Mouse (Mus musculus) spleen, postnatal 14 days (tissue): ENCODE results near the gene 4930407I10Rik.

Experiments used
- DNase-seq, 2 experiments: peaks; one replicate each; pipeline ENCODE4 v3.0.0; 2021 to 2022; ENCODE audit warnings: low spot score in 2 of 2

The 4930407I10Rik gene

DNA sequence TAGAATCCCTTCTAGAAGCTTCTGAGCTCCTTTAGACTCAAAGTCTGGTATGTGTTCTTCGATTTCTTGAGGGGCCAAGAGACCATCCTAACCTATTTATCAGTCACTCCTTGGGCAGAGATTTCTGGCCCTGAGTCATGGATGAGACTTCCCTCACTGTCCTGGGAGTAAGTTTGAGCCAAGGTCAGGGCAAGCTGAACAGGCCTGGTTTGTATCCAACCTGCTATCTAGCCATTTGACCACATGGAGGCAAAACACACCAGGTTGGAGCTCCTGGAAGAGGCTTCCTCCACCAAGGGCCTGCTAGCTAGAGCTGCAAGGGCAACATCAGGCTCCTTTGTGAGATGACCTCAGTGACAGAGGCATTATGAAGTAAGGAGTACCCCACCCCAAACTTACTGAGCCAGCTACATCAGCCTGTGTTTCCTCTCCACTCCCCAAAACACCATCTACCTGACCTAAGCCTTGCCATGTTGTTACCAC lies at the start of gene 4930407I10Rik:
Gene 4930407I10Rik (plus strand): TSS at position 433 of the 483 bp plus-strand sequence.
- no peak for DNase-seq

DNA sequence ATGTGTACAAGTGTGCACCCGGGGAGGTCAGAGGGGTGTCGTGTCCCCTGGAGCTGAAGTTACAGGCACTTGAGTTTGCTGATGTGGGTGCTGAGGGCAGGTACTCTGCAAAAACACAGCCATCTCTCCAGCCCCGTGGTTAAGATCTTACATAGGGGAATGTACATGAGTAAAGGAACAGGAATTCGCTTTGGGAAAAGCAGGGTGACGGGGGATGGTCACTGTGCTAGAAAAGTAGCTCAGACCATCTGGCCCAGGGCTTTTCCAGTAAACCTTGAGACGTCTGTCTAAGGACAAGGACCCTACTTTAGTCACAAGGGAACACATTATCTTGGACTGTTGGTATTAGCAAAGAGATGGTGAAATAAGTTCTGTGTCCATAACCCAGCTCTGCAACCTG lies 47.0 kb upstream of the 4930407I10Rik start:
- no peak for DNase-seq

DNA sequence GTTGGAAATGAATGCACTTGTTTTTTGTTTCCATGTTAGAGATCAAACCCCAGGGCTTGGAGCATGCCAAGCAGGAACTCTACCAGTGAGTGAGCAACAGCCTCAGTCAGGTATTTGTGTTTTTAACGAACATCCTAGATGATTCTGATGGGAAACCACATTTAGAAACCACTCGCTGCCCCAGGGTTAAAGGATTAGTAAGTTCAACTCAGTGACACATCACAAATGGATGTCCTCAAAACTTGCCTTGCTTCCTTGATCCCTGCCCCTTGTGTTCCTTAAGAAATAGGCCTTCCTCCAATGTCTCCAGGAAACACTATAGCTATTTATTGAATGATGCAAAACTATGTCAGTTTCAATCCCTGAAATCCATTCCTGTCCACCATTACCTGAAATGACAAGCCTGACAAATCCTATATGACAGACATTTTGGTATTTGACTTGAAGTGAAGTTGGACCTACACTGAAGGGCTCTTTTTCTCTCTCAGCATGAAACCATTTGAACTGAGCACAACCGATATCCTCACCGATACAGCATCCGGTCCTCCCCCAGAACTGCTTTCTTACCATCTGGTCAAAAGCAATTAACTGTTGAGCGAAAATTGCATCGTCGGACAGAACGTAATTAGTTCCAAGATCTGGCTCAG lies 44.1 kb upstream of the 4930407I10Rik start:
- no peak for DNase-seq

DNA sequence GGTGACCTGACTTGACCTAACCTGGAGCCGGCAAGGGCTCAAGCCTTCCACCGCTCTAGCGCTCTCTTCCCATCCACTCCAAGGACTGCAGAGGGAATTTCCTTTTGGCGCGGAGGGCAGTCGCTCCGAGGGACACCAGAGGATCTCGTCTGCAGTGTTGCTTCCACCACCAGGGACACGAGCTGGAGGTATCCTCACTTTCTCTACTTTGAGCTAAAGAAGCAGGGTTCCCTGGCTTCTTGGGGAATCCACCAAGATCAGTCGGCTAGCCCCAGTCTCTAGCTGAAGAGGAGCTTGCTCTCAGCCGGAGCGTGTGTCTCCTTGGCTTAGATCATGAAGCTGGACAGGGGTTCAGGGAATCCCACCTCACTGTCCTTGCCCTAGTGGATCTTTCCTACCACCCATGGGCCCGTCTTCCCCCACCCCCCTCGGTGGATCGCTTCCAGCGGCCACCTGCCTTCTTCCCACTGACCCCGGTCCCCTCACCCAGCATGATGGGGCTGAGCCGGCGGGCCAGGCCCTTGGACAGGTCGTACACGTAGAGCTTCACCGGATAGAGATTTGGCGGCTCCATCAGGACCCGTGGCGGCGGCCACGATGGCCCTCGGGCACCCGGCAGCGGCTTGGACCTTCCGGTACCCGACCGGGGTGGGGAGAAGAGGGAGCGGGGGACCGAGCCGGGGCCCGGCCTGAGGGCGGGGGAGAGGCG lies 43.4 kb upstream of the 4930407I10Rik start:
- DNase-seq = no peak

DNA sequence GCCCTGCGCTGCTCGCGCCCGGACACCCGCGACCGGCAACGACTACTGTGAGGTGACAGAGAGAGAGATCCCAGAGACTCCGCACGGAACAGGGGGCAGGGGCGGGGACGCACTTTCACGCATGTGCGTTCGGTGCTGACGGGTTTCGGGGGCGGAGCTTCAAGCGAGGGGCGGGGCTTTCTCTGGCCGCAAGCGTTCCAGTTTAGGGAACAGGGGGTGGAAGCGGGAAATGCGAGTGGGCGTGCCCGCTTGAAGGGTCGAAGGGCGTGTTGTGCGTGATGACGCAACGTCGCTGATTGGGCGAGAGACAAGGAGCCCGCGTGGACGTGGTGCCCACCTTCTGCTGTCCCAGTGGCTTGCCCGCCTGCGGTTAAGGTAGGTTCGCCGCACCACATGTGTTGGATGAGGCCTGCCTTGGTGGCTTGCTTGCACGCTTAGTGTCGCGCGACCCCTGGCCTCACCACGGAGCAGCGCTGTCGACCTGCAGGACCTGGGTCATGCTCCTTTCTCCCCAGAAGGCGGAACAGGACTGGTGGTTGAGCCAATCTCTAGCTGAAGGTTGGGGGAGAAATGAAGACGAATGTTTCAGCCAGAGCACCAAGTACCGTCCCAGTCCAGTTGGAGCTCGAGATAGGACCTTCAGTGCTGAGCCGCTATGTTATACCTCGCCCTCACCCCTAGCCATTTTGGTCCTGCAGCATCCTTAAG lies 42.7 kb upstream of the 4930407I10Rik start:
- peak; percentile 100 for DNase-seq

DNA sequence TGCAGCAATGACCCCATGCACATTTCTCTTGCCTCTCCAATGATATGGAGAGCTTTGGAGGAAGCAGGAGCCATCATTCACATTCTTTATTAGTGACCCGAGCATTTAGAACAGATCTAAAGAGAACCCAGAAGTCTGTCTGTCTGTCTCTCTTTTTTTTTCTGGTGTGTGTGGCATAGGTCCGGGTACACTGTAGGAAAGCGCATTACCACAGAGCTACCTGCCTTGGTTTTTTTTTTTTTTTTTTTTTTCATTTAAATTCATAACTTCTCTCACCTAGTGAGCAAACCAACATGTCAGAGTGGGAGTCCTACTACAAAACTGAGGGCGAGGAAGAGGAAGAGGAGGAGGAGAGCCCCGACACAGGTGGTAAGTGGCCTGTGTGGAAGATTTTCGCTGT lies 42.1 kb upstream of the 4930407I10Rik start:
- no peak for DNase-seq

DNA sequence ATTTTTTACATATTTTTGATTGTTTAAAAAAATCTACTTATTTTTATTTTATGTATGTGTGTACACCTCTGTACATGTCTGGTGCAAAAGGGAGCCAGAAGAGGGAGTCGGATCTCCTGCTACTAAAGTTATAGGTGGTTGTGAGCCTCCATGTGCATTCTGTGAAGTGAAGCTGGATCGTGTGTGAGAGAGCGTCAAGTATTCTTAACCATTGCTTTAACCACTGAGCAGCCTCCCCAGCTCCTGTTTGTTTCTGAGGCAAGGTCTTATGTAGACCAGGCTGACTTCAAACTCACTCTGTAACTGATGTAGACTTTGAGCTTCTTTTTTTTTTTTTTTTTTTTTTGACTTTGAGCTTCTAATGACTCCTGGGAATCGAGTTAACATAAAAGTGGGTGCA lies 41.5 kb upstream of the 4930407I10Rik start:
- no peak for DNase-seq

DNA sequence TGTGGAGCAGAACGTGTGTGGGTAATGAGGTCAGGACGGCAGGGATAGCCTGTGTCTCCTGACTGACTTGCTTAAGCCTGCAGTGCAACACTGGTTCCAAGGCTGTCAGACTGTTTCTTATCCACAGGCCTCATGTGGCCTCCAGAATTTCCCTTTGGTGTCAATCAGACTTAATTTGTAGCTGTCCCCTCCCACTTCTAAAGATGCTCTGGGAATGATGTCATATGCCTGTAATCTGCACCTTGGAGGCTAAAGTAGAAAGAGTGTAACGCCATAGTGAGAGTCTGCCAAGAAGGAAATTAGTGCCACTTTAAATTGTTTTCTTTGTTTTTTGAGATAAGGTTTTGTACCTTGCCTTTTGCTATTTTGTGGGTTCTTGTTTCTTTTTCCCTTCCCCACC lies 39.7 kb upstream of the 4930407I10Rik start:
- DNase-seq = no peak

DNA sequence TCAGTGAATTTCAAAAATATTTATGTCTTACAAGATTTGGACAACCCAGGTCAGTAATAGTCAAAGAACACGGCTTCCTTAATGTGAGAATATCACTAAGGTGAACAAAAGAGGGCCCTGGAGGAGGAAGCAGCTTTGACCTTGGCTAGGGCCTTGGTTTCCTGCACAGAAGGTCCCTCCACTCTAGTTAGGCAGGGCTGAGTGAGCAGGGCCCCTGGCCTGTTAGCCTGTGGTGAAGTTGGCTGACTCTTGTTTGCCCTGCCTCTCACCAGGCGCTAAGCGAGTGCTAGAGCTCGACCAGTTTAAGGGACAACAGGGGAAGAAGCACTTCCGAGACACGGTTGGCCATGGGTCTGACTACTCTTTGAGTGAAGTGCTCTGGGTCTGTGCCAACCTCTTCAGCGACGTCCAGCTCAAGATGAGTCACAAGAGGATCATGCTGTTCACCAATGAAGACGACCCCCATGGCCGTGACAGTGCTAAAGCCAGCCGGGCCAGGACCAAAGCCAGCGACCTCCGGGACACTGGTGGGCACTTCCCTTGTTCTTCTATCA lies 36.3 kb upstream of the 4930407I10Rik start:
- DNase-seq = no peak

DNA sequence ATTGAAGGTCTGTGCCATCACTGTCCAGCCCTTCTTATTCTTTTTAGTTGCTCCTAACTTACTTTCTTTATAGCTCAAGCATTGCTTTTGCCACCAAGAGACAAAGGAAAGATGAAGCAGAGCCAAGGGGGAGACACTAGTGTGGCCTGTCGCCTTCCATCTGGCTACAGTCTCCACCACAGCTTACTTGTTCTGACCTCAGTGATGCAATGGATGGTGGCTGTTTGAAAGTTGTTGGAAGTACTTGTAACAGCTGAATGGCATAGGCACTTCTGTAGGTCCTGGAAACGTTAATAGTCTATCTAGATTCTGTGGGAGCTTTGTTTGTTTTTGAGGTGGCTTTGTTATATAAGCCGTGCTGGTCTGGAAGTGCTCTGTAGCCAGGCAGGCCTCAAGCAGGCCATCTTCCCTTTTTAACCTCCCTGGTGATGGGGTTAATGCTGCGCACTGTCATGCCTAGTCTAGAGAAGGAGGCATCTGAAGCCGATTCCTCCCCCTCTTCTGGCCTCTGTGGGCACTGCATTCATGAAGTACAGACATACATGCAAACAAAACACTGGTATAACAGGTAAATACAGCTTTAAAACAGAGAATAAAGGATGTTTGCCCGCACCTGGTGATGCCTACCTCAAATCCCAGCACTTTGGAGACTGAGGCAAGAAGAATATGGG lies 34.9 kb upstream of the 4930407I10Rik start:
- no peak for DNase-seq

DNA sequence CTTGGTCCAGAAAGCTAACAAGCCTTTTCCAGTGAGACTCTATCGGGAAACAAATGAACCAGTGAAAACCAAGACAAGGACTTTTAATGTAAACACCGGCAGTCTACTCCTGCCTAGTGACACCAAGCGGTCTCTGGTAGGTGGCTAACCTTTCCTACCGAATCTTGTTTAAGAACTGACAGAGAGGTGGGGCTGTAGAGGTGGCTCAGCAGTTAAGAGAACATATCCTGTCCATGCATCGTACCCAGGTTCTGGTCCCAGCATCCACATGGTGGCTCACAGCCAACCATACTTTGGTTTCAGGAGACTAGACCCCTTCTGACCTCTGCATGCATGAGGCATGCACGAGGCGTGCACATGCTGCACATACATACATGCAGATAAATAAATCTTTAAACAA lies 31.7 kb upstream of the 4930407I10Rik start:
- no peak for DNase-seq

DNA sequence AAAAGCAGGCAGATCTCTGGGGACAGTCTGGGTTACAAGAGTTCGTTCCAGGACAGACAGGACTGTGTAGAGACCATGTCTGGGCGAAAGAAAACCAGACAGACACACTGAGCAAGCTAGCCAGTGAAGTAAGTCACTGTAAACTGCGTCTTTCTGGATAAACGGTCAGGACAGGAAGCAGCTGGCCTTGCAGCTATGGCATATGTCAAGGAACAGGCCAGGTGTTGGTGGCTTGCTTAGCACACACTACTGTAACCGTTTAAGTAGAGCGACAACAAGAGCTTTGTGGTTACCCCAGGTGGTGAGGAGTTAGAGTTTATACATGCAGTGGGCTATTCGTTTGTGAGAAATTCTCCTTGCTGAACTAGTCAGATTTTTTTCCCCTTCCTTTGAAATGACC lies 31.2 kb upstream of the 4930407I10Rik start:
- no peak for DNase-seq

DNA sequence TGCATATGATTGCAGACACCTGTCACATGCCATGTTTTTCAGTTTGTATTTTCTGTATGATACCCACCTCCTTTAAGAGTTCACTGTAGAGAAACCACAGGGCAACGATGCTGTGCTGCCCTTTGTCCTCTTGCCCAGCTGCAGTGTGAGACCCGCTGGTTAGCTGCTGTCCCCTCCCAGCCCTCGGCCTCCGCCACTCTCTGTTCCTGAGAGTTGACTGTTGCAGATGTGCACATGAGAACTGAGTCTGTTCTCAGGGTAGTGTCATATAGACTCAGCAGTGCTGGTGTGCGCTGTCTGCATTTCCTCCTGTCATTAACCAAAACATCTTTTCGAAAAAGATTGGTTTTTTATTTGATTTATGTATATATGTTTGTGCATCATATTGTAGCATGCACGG lies 26.6 kb upstream of the 4930407I10Rik start:
- no peak for DNase-seq

DNA sequence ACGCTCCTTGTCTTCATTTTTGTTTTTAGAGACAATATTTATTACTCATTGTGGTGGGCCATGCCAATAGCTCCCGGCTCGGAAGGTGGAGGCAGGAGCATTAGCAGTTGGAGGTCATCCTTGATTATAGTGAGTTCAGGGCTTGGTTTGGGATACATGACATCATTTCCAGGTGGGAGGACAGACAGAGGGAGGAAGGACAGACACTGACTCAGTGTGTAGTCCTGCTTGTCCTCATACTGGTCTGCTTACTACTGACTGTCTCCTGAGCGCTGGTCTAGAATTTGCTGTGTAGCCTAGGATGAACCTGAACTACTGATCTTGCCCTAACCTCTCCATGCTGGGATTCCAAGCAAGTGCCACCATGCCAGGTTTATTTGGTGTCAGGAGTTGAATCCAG lies 25.2 kb upstream of the 4930407I10Rik start, which contains the start of gene Desi1:
Gene Desi1 (minus strand): TSS at position 101 of the 400 bp plus-strand sequence.
- DNase-seq = no peak

DNA sequence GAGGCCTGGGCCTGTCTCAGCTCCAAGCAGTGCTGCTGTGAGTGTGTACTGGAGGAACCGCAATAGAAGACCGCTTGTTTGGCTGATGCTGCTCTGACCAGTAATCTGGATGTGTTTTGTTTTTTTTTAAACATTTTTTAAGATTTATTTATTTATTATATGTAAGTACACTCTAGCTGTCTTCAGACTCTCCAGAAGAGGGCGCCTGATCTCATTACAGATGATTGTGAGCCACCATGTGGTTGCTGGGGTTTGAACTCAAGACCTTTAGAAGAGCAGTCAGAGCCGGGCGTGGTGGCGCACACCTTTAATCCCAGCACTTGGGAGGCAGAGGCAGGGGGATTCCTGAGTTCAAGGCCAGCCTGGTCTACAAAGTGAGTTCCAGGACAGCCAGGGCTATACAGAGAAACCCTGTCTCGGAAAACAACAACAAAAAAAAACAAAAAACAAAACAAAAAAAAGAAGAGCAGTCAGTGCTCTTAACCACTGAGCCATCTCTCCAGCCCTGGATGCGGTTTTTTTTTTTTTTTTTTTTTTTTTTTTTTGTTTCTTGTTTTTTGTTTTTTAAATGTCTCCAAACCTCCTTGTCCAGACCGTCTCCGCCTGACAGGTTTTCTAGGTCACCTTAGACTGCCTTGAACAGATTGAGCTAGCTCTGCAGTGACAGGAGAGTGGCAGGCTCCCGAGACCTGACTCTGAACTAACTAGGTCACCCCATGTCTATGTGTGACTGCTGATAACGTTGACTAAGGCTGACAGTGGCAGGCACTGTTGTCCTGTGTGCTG lies 22.9 kb upstream of the 4930407I10Rik start:
- DNase-seq = no peak

DNA sequence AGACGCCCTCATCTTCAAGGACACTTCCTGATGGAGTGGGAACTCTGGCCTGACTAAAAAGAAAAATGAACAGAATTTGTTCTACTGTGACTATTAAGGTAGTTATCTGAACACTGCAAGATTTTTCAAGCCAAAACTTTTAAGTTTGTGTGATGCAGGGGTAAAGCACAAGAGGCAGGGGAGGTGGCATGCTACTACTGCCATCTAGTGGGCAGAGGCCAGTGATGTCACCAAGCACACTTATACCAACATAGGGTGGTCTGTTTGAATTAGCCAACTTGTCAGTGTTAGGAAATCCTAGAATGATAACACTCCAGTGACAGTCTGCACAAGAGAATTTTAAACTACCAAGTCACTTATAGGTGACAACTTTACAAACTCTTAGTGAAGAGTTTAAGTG lies 18.3 kb upstream of the 4930407I10Rik start:
- peak in 1 of 2 experiments; percentile 45 for DNase-seq

DNA sequence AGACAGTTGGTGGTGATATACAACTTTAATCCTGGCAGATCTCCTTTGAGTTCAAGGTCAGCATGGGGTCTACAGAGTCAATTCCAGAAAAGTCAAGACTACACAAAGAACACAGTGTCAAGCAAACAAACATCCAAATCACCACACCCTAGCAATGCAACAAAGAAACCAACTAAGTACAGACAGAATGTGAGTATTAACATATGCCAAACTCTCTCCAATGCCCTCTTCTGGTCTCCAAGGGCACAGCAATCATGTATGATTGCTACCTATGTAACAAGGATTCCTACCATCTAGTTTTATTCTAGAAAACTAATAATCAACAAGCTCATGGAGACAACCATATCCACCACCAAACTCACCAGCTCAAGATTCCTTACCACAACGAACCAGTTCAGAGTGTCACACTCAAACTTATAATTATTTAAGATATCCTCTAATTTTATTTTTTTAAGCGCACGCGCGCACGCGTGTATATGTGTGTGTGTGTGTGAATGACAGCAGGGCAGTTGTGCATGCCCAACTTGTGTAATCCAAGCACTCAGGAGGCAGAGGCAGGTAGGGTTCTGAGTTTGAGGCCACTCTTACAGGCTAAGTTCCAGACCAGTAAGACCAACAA lies 14.7 kb upstream of the 4930407I10Rik start:
- DNase-seq = no peak

DNA sequence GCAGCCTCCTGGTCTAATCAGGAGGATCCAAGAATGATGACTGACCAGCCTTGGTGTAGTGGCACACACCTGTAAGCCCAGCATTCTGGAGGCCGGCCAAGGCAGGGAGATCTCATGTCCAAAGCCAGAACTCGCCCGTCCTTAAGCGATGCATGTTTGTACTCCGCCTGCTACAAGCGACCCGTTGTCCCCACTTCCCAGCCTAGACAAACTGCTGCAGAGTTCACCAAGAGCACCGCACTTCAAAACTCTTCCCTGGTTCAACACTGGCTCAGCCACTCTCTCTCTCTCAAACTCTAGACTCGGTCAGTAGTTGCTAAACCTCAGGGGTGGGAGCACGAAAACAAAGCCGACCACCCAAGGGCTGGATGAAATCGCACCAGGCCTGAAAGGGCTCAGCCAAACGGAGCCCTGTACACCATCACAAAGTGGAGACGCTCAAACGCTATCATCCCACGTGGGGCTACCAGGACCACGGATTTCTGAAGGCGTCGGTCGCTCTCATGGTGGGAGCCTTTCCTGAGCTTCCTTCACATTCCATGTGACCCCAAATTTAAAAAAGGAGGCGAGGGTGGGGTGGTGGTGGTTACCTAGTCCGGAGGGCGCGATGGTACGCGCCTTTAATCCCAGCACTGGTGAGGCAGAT lies 12.6 kb upstream of the 4930407I10Rik start:
- DNase-seq = no peak

DNA sequence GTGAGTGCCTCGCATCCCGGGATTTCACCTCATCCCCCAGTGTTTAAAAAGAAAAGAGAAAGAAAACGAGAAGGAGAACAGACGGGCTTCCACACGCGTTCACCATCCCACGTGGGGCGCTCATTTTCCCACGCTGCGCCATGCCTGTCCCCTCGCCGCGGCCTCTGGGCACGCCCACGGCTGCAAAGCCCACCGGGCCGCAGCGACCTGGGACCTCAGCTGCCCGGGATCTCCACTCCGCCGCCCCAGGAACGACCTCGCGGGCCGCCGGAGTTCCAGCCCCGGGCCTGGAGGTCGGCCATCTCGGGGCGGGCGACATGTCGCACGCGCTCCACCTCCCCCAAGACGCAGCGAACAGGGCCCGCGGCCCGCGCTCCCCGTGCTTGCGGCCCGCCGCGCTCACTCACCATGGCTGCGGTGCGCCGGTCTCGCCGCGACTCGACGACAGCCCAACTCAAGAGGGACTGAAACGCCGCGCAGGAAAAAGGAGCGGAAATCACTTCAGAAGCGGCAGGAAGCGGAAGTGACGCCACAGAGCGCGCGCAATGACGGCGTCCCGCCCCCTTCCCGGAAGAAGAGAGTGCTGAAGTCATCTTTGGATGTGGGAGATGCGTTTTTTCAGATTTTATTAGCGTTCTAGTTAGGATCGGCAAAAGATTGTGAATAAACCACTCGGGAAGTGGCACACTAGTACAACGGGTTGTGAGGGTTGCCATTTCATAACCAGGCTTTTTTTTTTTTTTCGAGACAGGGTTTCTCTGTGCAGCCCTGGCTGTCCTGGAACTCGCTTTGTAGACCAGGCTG lies 11.7 kb upstream of the 4930407I10Rik start, which contains the start of gene Snu13:
Gene Snu13 (minus strand): TSS at position 519 of the 804 bp plus-strand sequence.
- peak; percentile 80 to 91 for DNase-seq
